Mouse (Mus musculus): ENCODE results near the gene Rpl13a. TPM values are rescaled to one million over a fixed set of nuclear protein-coding genes. Genes with fewer than 3 reads are reported as not detected.

Rpl13a gene
- polyA plus RNA-seq, 1 experiment from 2014 or later, result 938 TPM

GRCm38 (mm10) chr7:45172974-45173373 lies 44.4 kb upstream of the Rpl13a start:
- H3K4me1 ChIP-seq (ENCODE audit: insufficient read depth), result no peaks in the 10 kb centered on the region
- TF ChIP-seq CTCF (IDR thresholded peaks at IDR 0.05; ENCODE audit: low read depth) (peak; percentile 56), EP300 (IDR thresholded peaks at IDR 0.05; ENCODE audit: low read depth) (no peak)
- H3K4me2 ChIP-seq (ENCODE audit: low read depth, low read length), result no peak overlapping the region
- H3K9me3 ChIP-seq (ENCODE audit: low read length), result peaks cover 24% of the 10 kb centered on the region
- WGBS (ENCODE audit: insufficient replicate concordance), result 54% methylated on average over 7 of the region's 7 CpGs
- H3K36me3 ChIP-seq (replicated peaks; ENCODE audit: insufficient read depth, low read length), result no peaks in the 10 kb centered on the region
- peak; percentile 45 for DNase-seq
- no peak overlapping the region for H3K4me3 ChIP-seq (ENCODE audit: low read depth, low read length)
- H3K27ac ChIP-seq (ENCODE audit: low read depth), result no peak overlapping the region
- no peak overlapping the region for H3K9ac ChIP-seq (replicated peaks)
- ATAC-seq, result no peak
- H3K27me3 ChIP-seq (ENCODE audit: insufficient read depth, low read length), result peaks cover 68% of the 10 kb centered on the region

- WGBS (ENCODE audit: insufficient replicate concordance), result 87% methylated on average over 3 of the region's 3 CpGs
These were observed 40.9 kb upstream of the Rpl13a start for GRCm38 (mm10) chr7:45169495-45169894.

GRCm38 (mm10) chr7:45168656-45169055 lies 40.1 kb upstream of the Rpl13a start:
- WGBS (ENCODE audit: insufficient replicate concordance), result 8% methylated on average over 24 of the region's 24 CpGs
- Histone ChIP-seq H3K4me1 (ENCODE audit: insufficient read depth) (peaks cover 5% of the 10 kb centered on the region), H3K4me3 (ENCODE audit: low read depth, low read length) (no peak overlapping the region), H3K9me3 (ENCODE audit: low read length) (peaks cover 24% of the 10 kb centered on the region), H3K27ac (ENCODE audit: low read depth) (no peak overlapping the region), H3K9ac (replicated peaks) (no peak overlapping the region), H3K36me3 (replicated peaks; ENCODE audit: insufficient read depth, low read length) (no peaks in the 10 kb centered on the region), H3K27me3 (ENCODE audit: insufficient read depth, low read length) (peaks cover 69% of the 10 kb centered on the region), H3K4me2 (ENCODE audit: low read depth, low read length) (no peak overlapping the region)
- DNase-seq (no peak), ATAC-seq (no peak)
- TF ChIP-seq EP300 (IDR thresholded peaks at IDR 0.05; ENCODE audit: low read depth), result no peak
- TF ChIP-seq CTCF (IDR thresholded peaks at IDR 0.05; ENCODE audit: low read depth), result no peak

More at GRCm38 (mm10) chr7:45169495-45169894, 40.9 kb upstream of the Rpl13a start:
- Histone ChIP-seq H3K36me3 (replicated peaks; ENCODE audit: insufficient read depth, low read length) (no peaks in the 10 kb centered on the region), H3K27ac (ENCODE audit: low read depth) (no peak overlapping the region), H3K4me3 (ENCODE audit: low read depth, low read length) (no peak overlapping the region), H3K27me3 (ENCODE audit: insufficient read depth, low read length) (peaks cover 68% of the 10 kb centered on the region), H3K9ac (replicated peaks) (no peak overlapping the region), H3K4me2 (ENCODE audit: low read depth, low read length) (no peak overlapping the region), H3K4me1 (ENCODE audit: insufficient read depth) (no peaks in the 10 kb centered on the region), H3K9me3 (ENCODE audit: low read length) (peaks cover 24% of the 10 kb centered on the region)
- DNase-seq (no peak), ATAC-seq (no peak)
- no peak for TF ChIP-seq CTCF (IDR thresholded peaks at IDR 0.05; ENCODE audit: low read depth)
- no peak for TF ChIP-seq EP300 (IDR thresholded peaks at IDR 0.05; ENCODE audit: low read depth)

DNA sequence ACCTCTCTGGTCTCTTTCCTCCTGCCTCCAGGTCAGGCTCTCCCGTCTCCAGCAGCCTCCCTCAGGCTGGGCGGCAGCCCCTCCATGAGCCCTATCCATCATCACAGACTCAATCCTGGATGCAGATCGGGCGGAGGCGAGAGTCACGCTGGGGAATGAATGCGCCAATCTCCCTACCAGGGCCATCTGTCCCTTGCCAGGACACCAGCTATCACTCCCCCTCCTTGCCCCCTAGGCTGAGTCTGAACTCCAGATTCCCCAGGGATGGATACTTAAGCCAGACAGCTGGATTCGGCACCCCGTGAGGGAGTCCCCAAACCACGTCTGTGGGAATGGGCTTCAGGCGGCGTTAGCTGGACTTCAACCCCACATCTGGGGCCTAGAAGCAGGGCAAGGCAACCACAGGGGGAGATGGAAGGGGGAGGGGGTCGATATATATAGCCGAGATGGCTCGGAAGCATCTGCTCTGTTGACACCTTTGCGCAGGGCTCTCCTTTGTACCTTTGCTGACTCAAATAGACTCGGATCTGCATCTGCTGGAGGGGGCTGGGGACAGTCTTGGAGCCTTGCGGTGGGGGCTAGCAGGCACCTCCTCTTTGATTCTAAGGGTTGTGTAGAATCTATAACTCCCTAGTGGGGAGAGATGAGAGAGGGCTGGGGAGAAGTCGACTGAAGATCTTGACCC lies 39.3 kb upstream of the Rpl13a start:
- peaks cover 76% of the 10 kb centered on the region for H3K27me3 ChIP-seq (ENCODE audit: insufficient read depth, low read length)
- H3K4me1 ChIP-seq (ENCODE audit: insufficient read depth), result peaks cover 7% of the 10 kb centered on the region
- TF ChIP-seq EP300 (IDR thresholded peaks at IDR 0.05; ENCODE audit: low read depth), result no peak
- TF ChIP-seq CTCF (IDR thresholded peaks at IDR 0.05; ENCODE audit: low read depth), result no peak
- H3K36me3 ChIP-seq (replicated peaks; ENCODE audit: insufficient read depth, low read length), result no peaks in the 10 kb centered on the region
- DNase-seq (no peak), ATAC-seq (no peak)
- H3K9ac ChIP-seq (replicated peaks), result no peak overlapping the region
- H3K27ac ChIP-seq (ENCODE audit: low read depth), result no peak overlapping the region
- H3K4me3 ChIP-seq (ENCODE audit: low read depth, low read length), result no peak overlapping the region
- 4% methylated on average over 19 of the region's 19 CpGs for WGBS (ENCODE audit: insufficient replicate concordance)
- peaks cover 22% of the 10 kb centered on the region for H3K9me3 ChIP-seq (ENCODE audit: low read length)
- H3K4me2 ChIP-seq (ENCODE audit: low read depth, low read length), result no peak overlapping the region

DNA sequence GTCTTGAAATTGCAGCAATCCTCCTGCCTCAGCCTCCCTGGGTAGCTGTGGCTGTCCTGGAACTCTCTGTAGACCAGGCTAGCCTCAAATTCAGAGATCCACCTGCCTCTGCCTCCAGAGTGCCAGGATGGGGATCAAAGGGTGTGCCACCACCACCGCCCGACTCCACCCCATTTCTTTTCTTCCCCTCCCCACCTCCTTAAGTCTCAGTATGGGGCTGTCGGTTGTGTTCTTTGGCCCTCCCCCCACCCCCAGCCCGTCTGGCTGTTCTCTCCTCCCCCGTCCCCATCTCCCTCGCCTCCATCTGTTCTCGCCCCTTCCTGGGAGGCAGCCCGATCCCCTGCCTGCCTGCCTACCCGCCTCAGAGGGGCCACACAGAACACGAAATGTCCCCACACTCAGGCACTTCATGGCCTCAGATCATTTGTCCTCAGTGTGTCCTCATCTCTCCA lies 38.4 kb upstream of the Rpl13a start:
- Histone ChIP-seq H3K27ac (ENCODE audit: low read depth) (no peak overlapping the region), H3K4me1 (ENCODE audit: insufficient read depth) (peaks cover 12% of the 10 kb centered on the region), H3K4me2 (ENCODE audit: low read depth, low read length) (no peak overlapping the region), H3K36me3 (replicated peaks; ENCODE audit: insufficient read depth, low read length) (no peaks in the 10 kb centered on the region), H3K27me3 (ENCODE audit: insufficient read depth, low read length) (peaks cover 80% of the 10 kb centered on the region), H3K9ac (replicated peaks) (no peak overlapping the region), H3K4me3 (ENCODE audit: low read depth, low read length) (no peak overlapping the region), H3K9me3 (ENCODE audit: low read length) (peaks cover 21% of the 10 kb centered on the region)
- DNase-seq (no peak), ATAC-seq (no peak)
- WGBS (ENCODE audit: insufficient replicate concordance), result 28% methylated on average over 9 of the region's 10 CpGs
- TF ChIP-seq EP300 (IDR thresholded peaks at IDR 0.05; ENCODE audit: low read depth) (no peak), CTCF (IDR thresholded peaks at IDR 0.05; ENCODE audit: low read depth) (no peak)

- DNase-seq, result no peak
- H3K27me3 ChIP-seq (ENCODE audit: insufficient read depth, low read length), result peaks cover 76% of the 10 kb centered on the region
- WGBS (ENCODE audit: insufficient replicate concordance), result 50% methylated on average over 11 of the region's 11 CpGs
These were observed 37.1 kb upstream of the Rpl13a start for GRCm38 (mm10) chr7:45165701-45166100.

More at GRCm38 (mm10) chr7:45165701-45166100, 37.1 kb upstream of the Rpl13a start:
- Histone ChIP-seq H3K36me3 (replicated peaks; ENCODE audit: insufficient read depth, low read length) (no peaks in the 10 kb centered on the region), H3K9me3 (ENCODE audit: low read length) (peaks cover 21% of the 10 kb centered on the region), H3K9ac (replicated peaks) (no peak overlapping the region), H3K4me3 (ENCODE audit: low read depth, low read length) (no peak overlapping the region), H3K4me2 (ENCODE audit: low read depth, low read length) (no peak overlapping the region), H3K27ac (ENCODE audit: low read depth) (no peak overlapping the region), H3K4me1 (ENCODE audit: insufficient read depth) (peaks cover 15% of the 10 kb centered on the region)
- TF ChIP-seq CTCF (IDR thresholded peaks at IDR 0.05; ENCODE audit: low read depth), result no peak
- TF ChIP-seq EP300 (IDR thresholded peaks at IDR 0.05; ENCODE audit: low read depth), result no peak
- ATAC-seq, result no peak
